Mouse (Mus musculus): Measurements from ENCODE around the gene Aspg. TPM values are rescaled to one million over a fixed set of nuclear protein-coding genes. Genes with fewer than 3 reads are reported as not detected.

Gene Aspg
- total RNA-seq, 2 experiments from 2014 or later: 1.4 to 3.4 TPM

DNA sequence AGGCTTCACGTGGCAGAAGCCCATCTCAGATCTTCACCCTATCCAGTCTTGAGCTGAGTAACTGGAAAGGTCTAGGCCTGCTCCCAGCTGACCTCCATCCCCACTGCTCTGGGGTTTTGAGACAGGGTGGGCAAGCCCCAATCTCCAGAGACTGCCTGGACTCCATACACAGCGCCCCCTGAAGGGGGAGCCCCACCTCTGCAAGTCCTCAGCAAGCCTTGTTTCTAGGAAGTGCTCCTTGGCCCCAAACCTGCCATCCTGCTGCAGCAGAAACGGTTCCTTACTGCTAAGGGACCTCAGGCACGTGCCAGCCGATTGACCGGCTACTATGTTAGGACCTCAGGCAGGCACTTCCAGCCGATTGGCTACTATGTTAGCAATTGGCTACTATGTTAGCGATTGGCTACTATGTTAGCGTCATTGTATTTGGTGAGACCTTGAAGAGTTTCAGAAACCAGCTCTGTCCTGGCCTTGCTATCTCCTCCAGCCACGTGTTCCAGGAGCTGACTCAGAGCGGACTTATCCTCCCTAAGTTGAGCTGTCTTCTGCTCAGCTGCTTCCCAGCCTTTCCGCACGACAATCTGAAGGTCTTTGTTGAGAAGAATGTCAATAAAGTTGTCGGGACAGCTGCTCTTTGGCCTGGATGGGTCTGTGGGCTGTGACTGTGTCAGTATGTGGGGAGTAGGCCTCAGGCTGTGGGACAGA, 20.6 kb downstream of the Aspg start:
- H3K4me3 ChIP-seq: no peak overlapping the region
- TF ChIP-seq CTCF (conservative IDR thresholded peaks at IDR 0.05): peak; percentile 54
- no peak for DNase-seq (ENCODE audit: low spot score in 2 of 2)
- no peak overlapping the region for H3K27ac ChIP-seq

DNA sequence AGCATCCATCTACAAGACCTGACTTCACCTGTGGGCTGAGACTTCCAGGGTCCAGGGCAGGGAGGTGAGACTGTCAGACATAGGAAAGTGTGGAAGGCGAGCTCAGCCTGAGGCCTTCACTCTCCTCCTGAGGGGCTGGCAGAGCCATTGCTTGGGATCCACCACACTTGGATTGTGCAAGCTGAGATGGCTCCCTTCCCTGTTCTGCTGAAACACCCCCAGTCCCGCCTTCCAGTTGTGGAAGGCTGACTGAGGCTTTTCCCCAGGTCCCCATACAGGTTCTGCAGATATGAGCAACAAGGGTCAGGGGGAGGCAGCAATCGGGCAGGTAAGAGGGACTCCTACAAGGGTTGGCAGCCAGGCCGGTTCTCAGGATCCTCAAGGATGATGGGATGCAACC, 22.0 kb downstream of the Aspg start:
- TF ChIP-seq CTCF (conservative IDR thresholded peaks at IDR 0.05): no peak
- no peak for DNase-seq (ENCODE audit: low spot score in 2 of 2)
- H3K27ac ChIP-seq: no peak overlapping the region
- no peak overlapping the region for H3K4me3 ChIP-seq

DNA sequence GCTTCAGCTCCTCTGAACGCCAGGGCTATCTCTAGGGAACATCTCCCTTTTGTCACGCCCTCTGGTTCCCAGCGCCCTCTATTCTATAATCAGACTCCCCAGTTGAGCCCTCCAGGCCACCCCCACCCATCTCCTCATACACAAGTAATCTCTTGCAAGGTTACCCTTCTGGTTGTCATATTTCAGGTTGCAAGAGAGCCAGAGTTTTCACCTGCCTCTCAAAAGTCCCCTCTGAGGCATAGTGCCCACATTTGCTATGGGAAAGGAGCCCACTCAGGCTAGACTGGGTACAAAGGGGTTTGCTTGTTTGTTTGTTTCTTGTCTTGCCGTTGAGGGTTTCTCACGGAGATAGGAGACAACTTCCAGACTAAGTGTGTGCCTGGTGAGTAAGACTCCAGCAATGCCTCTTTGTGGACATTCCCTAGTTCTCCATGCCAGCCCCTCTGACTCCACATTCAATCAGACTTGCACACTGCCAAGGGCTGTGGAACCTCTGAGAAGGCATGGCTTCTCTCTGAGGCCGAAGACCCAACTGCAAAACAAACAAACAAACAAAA, 22.9 kb downstream of the Aspg start:
- Histone ChIP-seq H3K27ac (no peak overlapping the region), H3K4me3 (no peak overlapping the region)
- TF ChIP-seq CTCF (conservative IDR thresholded peaks at IDR 0.05): no peak
- DNase-seq (ENCODE audit: low spot score in 2 of 2): no peak

DNA sequence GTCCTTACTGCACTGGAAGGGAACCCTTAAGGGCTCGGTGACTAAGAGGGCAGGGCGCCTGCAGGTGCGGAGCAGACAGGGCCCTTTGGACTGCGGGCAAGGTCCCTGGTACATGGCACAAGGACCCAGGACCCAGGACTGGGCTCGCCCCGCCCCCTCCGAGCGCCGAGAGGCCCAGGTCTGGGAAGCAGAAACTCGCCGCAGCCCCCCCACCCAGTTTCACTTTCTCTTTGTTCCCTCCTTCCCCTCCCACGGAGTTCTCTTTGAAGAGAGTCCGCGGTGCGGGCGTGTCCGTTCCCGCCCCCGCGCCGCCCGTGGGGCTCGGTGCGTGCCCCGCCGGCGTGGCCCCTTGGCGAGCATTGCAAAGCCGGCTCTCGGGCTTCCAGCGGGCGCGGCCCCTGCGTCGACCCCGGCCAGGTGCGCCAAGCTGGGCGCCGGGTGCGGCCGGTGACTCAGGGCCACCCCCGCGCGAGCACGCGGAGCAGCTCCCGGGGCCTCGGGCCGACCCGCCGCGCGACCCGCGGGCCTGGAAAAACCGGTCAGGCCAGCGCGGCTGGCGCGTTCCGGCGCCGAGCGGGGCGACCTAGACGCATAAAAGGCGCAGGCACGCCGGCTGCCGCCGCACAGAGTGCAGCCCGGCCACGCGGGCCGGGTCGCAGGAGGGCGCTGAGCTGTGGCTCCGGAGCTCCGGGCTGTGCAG, 23.8 kb downstream of the Aspg start:
- no peak for DNase-seq (ENCODE audit: low spot score in 2 of 2)
- Histone ChIP-seq H3K4me3 (peak overlapping the region; percentile 59), H3K27ac (no peak overlapping the region)
- TF ChIP-seq CTCF (conservative IDR thresholded peaks at IDR 0.05): no peak

DNA sequence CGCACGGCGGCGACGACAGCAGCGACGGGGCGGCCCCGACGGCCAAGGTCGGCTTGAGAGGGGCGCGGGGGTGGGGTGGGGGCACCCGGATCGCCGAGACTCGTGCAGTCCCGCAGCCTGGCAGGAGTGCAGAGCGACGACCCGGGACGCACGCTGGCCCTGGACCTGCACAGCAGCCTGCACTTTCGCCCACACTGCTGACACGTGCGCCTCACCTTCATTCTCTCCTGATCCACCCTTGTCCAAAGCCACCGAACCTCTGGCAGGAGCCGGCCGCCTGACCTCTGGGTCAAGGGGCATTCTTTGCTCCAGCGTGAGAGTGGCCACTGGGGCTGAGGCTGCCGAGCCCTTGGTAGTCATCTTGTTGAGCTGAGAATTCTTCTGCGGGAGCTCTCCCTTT, 24.5 kb downstream of the Aspg start:
- peak overlapping the region; percentile 59 for H3K4me3 ChIP-seq
- no peak for DNase-seq (ENCODE audit: low spot score in 2 of 2)
- TF ChIP-seq CTCF (conservative IDR thresholded peaks at IDR 0.05): no peak
- H3K27ac ChIP-seq: no peak overlapping the region

DNA sequence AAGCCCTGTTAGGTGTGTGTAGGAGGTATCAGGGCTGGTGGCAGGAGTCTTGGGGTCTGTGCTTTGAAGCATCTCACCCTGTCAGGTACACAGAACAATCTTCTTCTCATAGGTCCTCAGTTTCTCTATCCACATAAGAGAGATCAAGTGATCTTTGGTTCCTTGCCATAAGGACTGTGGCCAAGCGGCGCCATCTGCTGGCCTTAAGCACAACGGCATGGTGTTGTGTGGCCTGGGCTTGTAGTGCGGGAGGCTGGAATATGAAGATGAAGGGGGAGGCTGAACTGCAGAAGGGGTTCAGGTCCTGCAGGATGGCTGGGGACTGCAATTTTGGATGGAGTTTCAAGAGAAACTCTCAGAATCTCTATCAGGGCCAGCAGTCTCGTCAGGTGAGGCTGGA, 33.8 kb downstream of the Aspg start:
- Histone ChIP-seq H3K4me3 (no peak overlapping the region), H3K27ac (no peak overlapping the region)
- peak; percentile 95 for TF ChIP-seq CTCF (conservative IDR thresholded peaks at IDR 0.05)
- peak in 1 of 2 experiments; percentile 62 for DNase-seq (ENCODE audit: low spot score in 2 of 2)

DNA sequence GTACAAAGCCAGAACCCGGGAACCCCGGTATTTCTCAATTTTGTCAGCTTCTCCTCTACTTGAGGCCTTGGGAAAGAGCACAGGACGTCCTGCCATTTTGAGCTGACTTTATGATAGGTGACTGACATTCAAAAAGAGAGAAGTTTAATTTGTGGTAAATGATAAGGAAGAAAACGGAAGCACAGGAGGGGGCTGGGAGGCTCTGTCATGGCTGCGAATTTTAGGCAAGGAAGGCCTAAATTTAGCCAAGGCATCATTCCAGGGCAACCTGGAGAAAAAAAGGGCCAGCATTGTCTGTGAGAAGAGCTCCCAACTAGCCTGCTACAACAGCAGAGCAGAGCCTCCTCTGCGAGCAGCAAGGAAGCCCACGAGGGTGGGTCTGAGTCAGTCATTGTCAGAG, 34.3 kb downstream of the Aspg start:
- no peak for TF ChIP-seq CTCF (conservative IDR thresholded peaks at IDR 0.05)
- Histone ChIP-seq H3K27ac (no peak overlapping the region), H3K4me3 (no peak overlapping the region)
- no peak for DNase-seq (ENCODE audit: low spot score in 2 of 2)

DNA sequence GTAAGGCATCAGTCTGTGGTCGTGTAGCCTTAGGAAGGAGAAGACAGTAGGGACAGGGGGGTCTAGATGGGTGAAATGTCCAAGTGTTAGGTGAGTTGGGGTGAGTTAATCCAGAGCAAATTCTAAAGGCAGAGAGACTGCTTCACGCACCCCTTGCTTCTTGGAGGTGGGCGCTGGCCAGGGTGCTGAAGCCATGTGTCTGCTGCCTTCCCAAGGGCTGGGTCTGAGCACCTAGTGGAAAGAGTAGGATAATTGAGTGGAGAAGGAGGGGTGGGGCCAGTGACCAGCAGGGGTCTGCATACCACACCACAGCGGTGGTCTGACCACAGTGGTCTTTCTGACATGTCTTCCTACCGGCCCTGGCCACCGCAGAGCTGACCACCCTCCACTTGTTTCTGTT, 34.8 kb downstream of the Aspg start:
- DNase-seq (ENCODE audit: low spot score in 2 of 2): no peak
- no peak overlapping the region for H3K4me3 ChIP-seq
- no peak for TF ChIP-seq CTCF (conservative IDR thresholded peaks at IDR 0.05)

DNA sequence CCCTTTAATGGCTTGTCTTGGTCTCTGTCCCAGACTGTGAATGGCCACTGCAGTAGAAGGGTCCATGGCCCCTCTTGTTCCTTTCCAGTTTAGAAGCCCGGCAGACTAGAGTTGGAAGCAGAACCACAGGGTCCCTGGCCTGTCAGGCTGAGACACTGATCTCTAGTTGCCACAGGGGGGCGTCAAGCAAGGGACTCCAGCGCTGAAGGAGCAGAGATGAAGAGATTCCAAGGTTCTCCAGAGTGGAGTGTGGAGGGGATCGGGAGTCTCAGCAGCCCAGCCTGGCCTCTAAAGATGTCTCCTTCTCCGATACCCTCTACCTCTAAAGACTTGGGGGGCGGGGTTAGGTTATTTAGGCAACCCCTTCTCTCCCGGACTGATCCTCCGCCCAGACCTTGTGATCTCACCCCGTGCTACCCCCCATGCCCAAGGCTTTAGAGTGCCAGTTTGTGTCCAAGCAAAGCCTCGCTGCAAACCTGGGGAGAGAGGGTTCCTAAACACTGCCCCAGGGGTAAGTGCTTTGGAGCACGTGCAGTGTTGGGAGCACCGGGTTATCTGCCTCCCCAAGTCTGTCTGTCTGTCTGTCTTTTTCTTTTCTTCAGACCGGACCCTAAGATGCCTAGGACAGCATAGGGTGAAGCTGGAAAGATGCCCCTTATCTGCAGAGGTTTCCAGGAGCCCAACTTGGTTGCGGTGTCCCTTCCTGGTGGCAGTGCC, 36.8 kb downstream of the Aspg start:
- no peak for DNase-seq (ENCODE audit: low spot score in 2 of 2)
- no peak overlapping the region for H3K27ac ChIP-seq
- peak; percentile 72 for TF ChIP-seq CTCF (conservative IDR thresholded peaks at IDR 0.05)
- 0 out of 2 replicates have a peak overlapping the region, but pooled peaks have one; percentile 15 for H3K4me3 ChIP-seq

More for the DNA sequence above, 34.8 kb downstream of the Aspg start:
- H3K27ac ChIP-seq: no peak overlapping the region

DNA sequence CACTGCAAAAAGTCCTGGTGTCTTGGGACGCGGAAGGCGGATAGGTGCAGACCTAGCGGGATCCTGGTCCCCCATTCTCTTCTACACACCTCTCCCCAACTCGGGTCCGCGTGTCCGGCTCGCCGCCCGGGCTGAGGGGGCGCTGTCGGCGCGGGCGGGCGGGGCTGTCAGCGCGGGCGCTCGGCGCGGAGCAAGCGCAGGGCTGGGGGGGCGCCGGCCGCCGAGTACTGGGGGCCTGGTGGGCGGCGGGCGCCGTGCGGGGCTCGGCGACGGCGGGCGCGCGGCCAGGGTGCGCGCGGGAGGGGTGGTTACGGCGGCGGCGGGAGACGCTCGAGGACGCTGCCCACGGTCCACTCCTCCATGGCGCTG, 37.3 kb downstream of the Aspg start:
- DNase-seq (ENCODE audit: low spot score in 2 of 2): no peak
- H3K27ac ChIP-seq: no peak overlapping the region
- H3K4me3 ChIP-seq: peak overlapping the region; percentile 55
- 0 out of 2 replicates have a peak, but pooled peaks have one; percentile 7 for TF ChIP-seq CTCF (conservative IDR thresholded peaks at IDR 0.05)

DNA sequence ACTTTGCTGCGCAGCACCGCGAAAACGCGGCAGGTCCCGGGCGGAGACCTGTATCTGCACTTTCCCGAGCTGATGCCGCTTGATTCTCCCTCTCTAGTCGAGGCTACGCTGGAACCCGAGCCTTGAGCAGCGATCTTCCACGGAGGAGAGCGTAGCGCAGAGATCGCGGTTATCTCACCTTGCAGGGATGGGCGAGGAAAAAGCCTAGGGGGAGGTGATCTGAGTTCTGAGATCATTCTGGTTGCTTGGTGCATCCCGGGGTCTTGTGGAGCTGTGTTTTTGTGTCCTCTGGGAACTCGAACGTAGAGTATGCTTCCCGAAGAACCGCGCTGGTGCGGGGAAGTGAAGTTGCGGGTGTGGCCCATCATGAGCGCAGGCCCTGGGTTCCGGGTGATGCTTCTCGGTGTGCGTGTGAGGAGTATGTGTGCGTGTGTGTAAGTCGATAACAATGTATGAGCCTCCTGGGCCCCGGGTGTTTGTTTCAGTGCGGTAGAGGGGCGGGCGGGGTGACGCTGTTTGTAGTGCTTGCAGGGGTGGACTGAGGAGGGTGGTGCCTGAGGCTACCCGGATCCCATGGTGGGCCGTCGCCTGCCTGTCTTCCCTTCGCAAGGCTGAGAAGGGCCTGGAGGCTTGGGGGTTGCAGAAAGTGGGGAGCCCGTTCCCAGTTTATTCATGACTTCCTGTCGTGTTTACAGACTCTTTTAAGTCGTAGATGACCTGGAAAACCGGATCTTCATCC, 38.1 kb downstream of the Aspg start:
- Histone ChIP-seq H3K27ac (no peak overlapping the region), H3K4me3 (peak overlapping the region; percentile 55)
- TF ChIP-seq CTCF (conservative IDR thresholded peaks at IDR 0.05): no peak
- no peak for DNase-seq (ENCODE audit: low spot score in 2 of 2)

DNA sequence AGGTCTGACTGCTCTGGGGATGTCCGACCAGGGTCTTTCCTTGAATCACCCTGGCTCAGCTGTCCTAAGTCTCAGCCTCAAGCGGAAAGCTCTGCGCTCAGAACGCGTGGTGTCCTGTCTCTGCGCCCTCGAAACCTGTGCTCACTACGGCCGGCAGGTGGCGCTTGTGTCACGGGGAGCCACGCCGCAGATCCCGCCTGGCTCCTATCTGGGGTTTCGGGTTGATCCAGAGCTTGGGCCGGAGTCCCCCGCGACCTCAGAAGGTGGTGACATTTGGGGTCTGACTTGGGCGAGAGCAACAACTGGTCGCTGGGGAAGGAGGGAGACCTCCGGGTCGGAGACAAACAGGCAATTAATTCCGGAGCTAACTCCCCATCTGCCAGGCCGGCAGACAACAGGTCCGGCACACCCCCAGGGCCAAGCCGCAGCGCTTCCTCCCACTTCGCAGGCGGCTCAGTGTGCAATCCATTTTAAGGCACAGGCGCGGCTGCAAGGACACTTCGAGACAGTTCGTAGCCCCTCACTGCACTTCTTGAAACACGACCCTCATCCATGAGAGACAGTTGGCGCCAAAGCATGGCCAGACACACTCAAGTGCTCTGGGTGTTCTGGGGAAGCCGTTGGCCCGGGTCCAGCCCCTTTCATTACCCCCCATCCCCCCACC, 38.9 kb downstream of the Aspg start:
- no peak overlapping the region for H3K27ac ChIP-seq
- H3K4me3 ChIP-seq: peak overlapping the region; percentile 55
- peak; percentile 97 for TF ChIP-seq CTCF (conservative IDR thresholded peaks at IDR 0.05)
- peak; percentile 68 to 85 for DNase-seq (ENCODE audit: low spot score in 2 of 2)

Measured in layer of hippocampus, adult 2 months (tissue).